Mouse (Mus musculus): ENCODE results near the gene Kif17. TPM values are rescaled to one million over a fixed set of nuclear protein-coding genes. Genes with fewer than 3 reads are reported as not detected.

Kif17 gene
- polyA plus RNA-seq, 1 experiment from 2014 or later: 1.3 TPM

DNA sequence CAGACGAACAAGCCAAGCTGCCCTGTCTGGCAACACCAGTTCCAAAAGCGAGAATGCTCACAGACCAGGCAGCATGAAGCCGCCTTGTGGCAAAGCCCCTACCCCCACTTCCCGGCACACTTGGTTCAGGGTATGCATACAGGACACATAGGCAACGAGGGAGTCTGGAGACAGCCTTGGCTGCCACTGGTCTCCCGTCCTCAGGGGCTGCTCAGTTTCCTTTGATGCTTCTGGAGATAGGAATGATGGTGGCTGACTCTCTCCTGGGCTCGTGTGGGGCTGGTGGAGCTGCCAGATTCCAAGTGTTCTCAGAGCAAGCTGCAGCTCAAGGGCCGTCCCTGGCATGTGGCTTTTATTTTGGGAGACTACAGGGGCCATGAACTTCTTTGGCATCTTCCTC lies 91.2 kb downstream of the Kif17 start:
- Histone ChIP-seq H3K9me3 (ENCODE audit: control insufficient read depth, low read length) (no peaks in the 10 kb centered on the region), H3K4me2 (ENCODE audit: low read depth, low read length) (no peak overlapping the region), H3K27ac (ENCODE audit: low read length) (no peak overlapping the region), H3K27me3 (replicated peaks; ENCODE audit: control insufficient read depth, insufficient read depth, low read length) (no peaks in the 10 kb centered on the region), H3K4me1 (ENCODE audit: control insufficient read depth, insufficient read depth, low read length) (peaks cover 11% of the 10 kb centered on the region; the same call in 1 of the 2 replicates), H3K4me3 (ENCODE audit: low read length) (no peak overlapping the region), H3K9ac (ENCODE audit: low read depth, low read length) (no peak overlapping the region), H3K36me3 (ENCODE audit: control insufficient read depth, insufficient read depth, low read length) (no peaks in the 10 kb centered on the region)
- WGBS: 74% methylated on average over 8 of the region's 8 CpGs
- no peak for ATAC-seq

DNA sequence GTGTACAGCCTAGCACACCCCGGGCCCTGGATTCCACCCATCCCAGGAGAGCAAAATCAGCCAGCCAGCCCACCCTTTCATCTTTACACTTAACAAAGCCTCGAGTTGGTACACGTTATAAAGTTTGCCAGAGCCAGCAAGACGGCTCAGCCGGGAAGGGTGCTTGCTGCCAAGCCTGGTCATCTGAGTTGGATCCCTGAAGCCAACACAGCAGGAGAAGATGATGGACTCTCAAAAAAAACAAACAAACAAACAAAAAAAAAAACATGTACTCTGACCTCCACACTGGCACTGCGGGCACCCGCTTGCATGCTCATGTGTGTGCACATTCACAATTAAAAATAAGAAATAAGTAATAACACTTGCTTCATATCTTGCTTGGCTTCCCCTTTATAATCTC lies 91.8 kb downstream of the Kif17 start:
- Histone ChIP-seq H3K9ac (ENCODE audit: low read depth, low read length) (no peak overlapping the region), H3K4me3 (ENCODE audit: low read length) (no peak overlapping the region), H3K9me3 (ENCODE audit: control insufficient read depth, low read length) (no peaks in the 10 kb centered on the region), H3K27ac (ENCODE audit: low read length) (peak overlapping the region; percentile 92), H3K4me1 (ENCODE audit: control insufficient read depth, insufficient read depth, low read length) (peaks cover 11% of the 10 kb centered on the region; the same call in 1 of the 2 replicates), H3K36me3 (ENCODE audit: control insufficient read depth, insufficient read depth, low read length) (no peaks in the 10 kb centered on the region), H3K27me3 (replicated peaks; ENCODE audit: control insufficient read depth, insufficient read depth, low read length) (no peaks in the 10 kb centered on the region), H3K4me2 (ENCODE audit: low read depth, low read length) (no peak overlapping the region)
- ATAC-seq: no peak
- 74% methylated on average over 7 of the region's 7 CpGs for WGBS

DNA sequence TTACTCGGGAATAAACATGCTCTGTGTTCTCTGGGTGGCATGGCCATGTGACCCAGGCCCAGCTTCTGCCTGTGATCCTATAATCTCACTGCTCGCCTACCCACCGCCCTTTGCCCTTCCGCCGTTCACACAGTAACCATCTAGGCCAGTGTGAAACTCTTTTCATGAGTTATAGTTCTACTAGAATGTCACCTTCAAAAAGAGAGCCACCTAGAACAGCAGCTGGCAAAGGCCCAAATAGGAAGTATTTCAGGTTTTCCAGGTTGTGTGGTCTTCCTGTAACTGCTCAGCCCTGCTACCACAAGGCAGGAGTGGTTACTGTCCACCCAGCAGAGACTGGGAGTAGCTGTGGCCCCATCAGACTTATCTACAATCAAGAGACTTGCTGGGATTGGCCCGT lies 92.5 kb downstream of the Kif17 start:
- H3K36me3 ChIP-seq (ENCODE audit: control insufficient read depth, insufficient read depth, low read length): no peaks in the 10 kb centered on the region
- H3K9ac ChIP-seq (ENCODE audit: low read depth, low read length): peak overlapping the region; percentile 39; the same call in 1 of the 2 replicates
- no peaks in the 10 kb centered on the region for H3K27me3 ChIP-seq (replicated peaks; ENCODE audit: control insufficient read depth, insufficient read depth, low read length)
- H3K4me2 ChIP-seq (ENCODE audit: low read depth, low read length): no peak overlapping the region; the same call in 1 of the 2 replicates
- 52% methylated on average over 6 of the region's 6 CpGs for WGBS
- H3K4me3 ChIP-seq (ENCODE audit: low read length): no peak overlapping the region
- peaks cover 11% of the 10 kb centered on the region; the same call in 1 of the 2 replicates for H3K4me1 ChIP-seq (ENCODE audit: control insufficient read depth, insufficient read depth, low read length)
- no peaks in the 10 kb centered on the region for H3K9me3 ChIP-seq (ENCODE audit: control insufficient read depth, low read length)
- ATAC-seq: peak; percentile 97
- H3K27ac ChIP-seq (ENCODE audit: low read length): peak overlapping the region; percentile 92

DNA sequence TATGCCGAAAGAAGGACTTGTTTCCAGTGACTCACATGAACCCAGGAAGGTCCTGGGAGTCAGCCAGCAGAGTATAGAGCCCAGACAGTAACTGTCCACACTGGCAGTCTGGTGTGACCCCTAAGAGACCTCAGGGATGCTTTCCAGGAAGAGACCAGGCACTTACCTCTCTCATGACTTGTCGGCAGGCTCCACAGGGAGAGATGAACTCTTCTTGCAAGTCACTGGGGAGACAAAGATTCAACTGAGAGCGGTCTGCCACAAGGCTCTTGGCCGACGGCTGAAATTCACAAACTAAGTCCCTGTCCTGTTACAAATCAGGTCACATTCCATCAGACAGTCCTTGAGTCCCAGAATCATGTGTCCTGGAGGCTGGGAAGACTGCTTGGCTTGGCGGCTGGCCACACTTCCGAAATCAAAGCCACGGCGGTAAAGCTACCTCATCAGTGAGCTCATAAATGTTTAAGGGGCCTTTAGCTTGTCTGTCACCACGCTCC lies 93.2 kb downstream of the Kif17 start:
- H3K9me3 ChIP-seq (ENCODE audit: control insufficient read depth, low read length): no peaks in the 10 kb centered on the region
- no peak overlapping the region for H3K4me3 ChIP-seq (ENCODE audit: low read length)
- no peak for ATAC-seq
- H3K36me3 ChIP-seq (ENCODE audit: control insufficient read depth, insufficient read depth, low read length): no peaks in the 10 kb centered on the region
- WGBS: 61% methylated on average over 10 of the region's 10 CpGs
- no peaks in the 10 kb centered on the region for H3K27me3 ChIP-seq (replicated peaks; ENCODE audit: control insufficient read depth, insufficient read depth, low read length)
- peaks cover 11% of the 10 kb centered on the region; the same call in 1 of the 2 replicates for H3K4me1 ChIP-seq (ENCODE audit: control insufficient read depth, insufficient read depth, low read length)
- peak overlapping the region; percentile 39; the same call in 1 of the 2 replicates for H3K9ac ChIP-seq (ENCODE audit: low read depth, low read length)
- H3K27ac ChIP-seq (ENCODE audit: low read length): peak overlapping the region; percentile 92
- H3K4me2 ChIP-seq (ENCODE audit: low read depth, low read length): no peak overlapping the region

DNA sequence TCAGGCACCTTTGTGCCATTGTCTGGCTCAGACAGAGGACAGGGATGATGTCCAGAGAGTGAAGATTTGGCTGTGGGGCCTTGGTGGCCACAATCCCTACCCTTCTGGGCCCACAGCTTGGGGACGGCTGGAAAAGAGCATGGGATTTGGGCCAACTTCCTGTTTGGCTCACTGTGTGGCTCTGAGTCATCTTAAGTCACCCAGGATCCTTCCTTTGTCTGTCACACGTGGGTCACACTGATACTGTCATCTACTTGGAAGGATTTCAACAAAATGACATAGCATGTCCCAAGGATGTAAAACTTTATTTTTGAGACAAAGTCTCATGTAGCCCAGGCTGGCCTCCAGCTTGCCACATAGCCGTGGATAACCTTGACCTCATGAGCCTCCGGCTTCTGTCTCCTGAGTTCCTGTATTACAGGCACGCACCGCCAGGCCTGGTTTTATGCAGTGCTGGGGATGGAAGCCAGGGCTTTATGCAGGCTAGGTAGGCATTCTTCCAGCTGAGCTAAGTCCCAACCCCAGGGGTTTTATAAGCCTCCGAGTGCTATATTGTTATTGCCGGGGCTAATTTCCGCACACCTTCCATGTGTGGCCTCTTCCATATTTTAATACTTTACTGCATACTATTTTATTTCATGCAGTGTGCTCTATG lies 94.8 kb downstream of the Kif17 start:
- Histone ChIP-seq H3K36me3 (ENCODE audit: control insufficient read depth, insufficient read depth, low read length) (no peaks in the 10 kb centered on the region), H3K4me3 (ENCODE audit: low read length) (no peak overlapping the region), H3K9me3 (ENCODE audit: control insufficient read depth, low read length) (no peaks in the 10 kb centered on the region), H3K27ac (ENCODE audit: low read length) (no peak overlapping the region), H3K9ac (ENCODE audit: low read depth, low read length) (no peak overlapping the region), H3K27me3 (replicated peaks; ENCODE audit: control insufficient read depth, insufficient read depth, low read length) (no peaks in the 10 kb centered on the region), H3K4me1 (ENCODE audit: control insufficient read depth, insufficient read depth, low read length) (peaks cover 11% of the 10 kb centered on the region; the same call in 1 of the 2 replicates), H3K4me2 (ENCODE audit: low read depth, low read length) (no peak overlapping the region)
- no peak for ATAC-seq
- WGBS: 80% methylated on average over 9 of the region's 9 CpGs

DNA sequence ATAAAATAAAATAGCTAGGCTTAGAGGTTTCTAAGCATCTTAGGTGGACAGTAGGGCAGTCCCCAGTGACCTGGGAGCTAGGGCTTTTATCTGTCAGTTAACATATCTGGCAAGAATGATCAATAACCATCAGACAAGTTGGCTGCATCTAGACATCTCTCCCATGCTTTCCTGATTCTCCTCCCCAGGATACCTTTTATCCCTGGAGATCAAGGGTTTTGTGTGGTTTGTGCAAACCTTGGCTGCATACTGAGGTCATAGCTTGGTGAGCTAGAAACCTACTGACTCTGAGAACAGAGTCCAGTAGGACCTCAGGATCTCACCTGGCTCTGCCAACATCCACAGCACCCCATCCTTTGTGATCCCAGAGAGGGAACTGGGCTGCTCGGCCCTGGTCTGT lies 97.0 kb downstream of the Kif17 start:
- ATAC-seq: no peak
- Histone ChIP-seq H3K4me3 (ENCODE audit: low read length) (no peak overlapping the region), H3K4me1 (ENCODE audit: control insufficient read depth, insufficient read depth, low read length) (peaks cover 9% of the 10 kb centered on the region; the same call in 1 of the 2 replicates), H3K27ac (ENCODE audit: low read length) (no peak overlapping the region), H3K27me3 (replicated peaks; ENCODE audit: control insufficient read depth, insufficient read depth, low read length) (no peaks in the 10 kb centered on the region), H3K9ac (ENCODE audit: low read depth, low read length) (no peak overlapping the region), H3K9me3 (ENCODE audit: control insufficient read depth, low read length) (no peaks in the 10 kb centered on the region), H3K36me3 (ENCODE audit: control insufficient read depth, insufficient read depth, low read length) (no peaks in the 10 kb centered on the region), H3K4me2 (ENCODE audit: low read depth, low read length) (no peak overlapping the region)
- whole genome bisulfite sequencing: 81% methylated on average over 1 of the region's 1 CpGs

DNA sequence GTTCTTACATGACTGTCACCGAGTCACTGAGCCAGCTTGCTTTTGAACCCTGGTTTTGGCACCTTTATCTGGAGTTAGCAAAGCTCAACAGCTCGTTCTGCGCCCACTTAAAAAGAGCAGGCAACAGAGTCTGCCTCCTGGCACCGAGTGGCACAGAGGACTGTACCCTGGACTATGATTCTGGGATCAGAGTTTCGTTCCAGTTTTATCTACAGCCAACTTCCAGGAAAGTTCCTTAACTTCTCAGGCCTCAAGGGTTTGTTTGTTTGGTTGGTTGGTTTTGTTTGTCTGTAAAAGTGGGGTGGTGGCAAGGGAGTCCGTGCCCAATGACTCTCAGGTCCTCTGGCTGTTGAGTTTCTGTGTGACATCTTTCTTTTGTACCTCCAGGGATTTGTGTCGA lies 98.5 kb downstream of the Kif17 start:
- H3K27ac ChIP-seq (ENCODE audit: low read length): no peak overlapping the region
- no peak for ATAC-seq
- H3K36me3 ChIP-seq (ENCODE audit: control insufficient read depth, insufficient read depth, low read length): no peaks in the 10 kb centered on the region
- H3K4me1 ChIP-seq (ENCODE audit: control insufficient read depth, insufficient read depth, low read length): no peaks in the 10 kb centered on the region
- no peaks in the 10 kb centered on the region for H3K27me3 ChIP-seq (replicated peaks; ENCODE audit: control insufficient read depth, insufficient read depth, low read length)
- H3K4me3 ChIP-seq (ENCODE audit: low read length): no peak overlapping the region
- no peak overlapping the region for H3K9ac ChIP-seq (ENCODE audit: low read depth, low read length)
- no peaks in the 10 kb centered on the region for H3K9me3 ChIP-seq (ENCODE audit: control insufficient read depth, low read length)
- no peak overlapping the region for H3K4me2 ChIP-seq (ENCODE audit: low read depth, low read length)
- 78% methylated on average over 7 of the region's 7 CpGs for WGBS

Small RNA genes lying within 50 kb of the gene (microRNA-seq; reads per million reads assigned to microRNA genes)
- gene Gm27646 (not detected), gene Mir7019 (not detected)

Other genes with a start within 250 kb of the Kif17 start
- 108 and 113 TPM in 2 replicates for gene Hp1bp3, start 34.1 kb upstream of the Kif17 start, polyA plus RNA-seq (2015; fragmentation: Nextera tagmentation; extraction: Ambion mirVana)
- 0.50 and 0.54 TPM in 2 replicates for gene Sh2d5, start within 50 bp of the Kif17 start, polyA plus RNA-seq (2015; fragmentation: Nextera tagmentation; extraction: Ambion mirVana)
- 415 and 427 TPM in 2 replicates for gene Ddost, start 54.3 kb downstream of the Kif17 start, polyA plus RNA-seq (2015; fragmentation: Nextera tagmentation; extraction: Ambion mirVana)
- gene Pink1, start 75.9 kb downstream of the Kif17 start, polyA plus RNA-seq (2015; fragmentation: Nextera tagmentation; extraction: Ambion mirVana): 30.7 and 38.9 TPM in 2 replicates
- 39.2 and 42.4 TPM in 2 replicates for gene Cda, start 117.6 kb downstream of the Kif17 start, polyA plus RNA-seq (2015; fragmentation: Nextera tagmentation; extraction: Ambion mirVana)
- not detected in 2 replicates for gene Fam43b, start 146.1 kb downstream of the Kif17 start, polyA plus RNA-seq (2015; fragmentation: Nextera tagmentation; extraction: Ambion mirVana)
- 32.7 and 35.3 TPM in 2 replicates for gene Mul1, start 184.2 kb downstream of the Kif17 start, polyA plus RNA-seq (2015; fragmentation: Nextera tagmentation; extraction: Ambion mirVana)
- 3.5 and 3.6 TPM in 2 replicates for gene Camk2n1, start 203.9 kb downstream of the Kif17 start, polyA plus RNA-seq (2015; fragmentation: Nextera tagmentation; extraction: Ambion mirVana)

All from intestine, embryonic 16.5 days (tissue).